Mouse (Mus musculus) forebrain, postnatal 0 days (tissue): ENCODE measurements around the gene Grk3. TPM values are rescaled to one million over a fixed set of nuclear protein-coding genes. Genes with fewer than 3 reads are reported as not detected.

Experiments used
- ATAC-seq: fragments of 200-750 bp; cut with Nextera tagmentation; 2 replicates; pipeline ENCODE4 v1.8.0; 2017; ENCODE audit warnings: mild to moderate bottlenecking, moderate library complexity
- DNase-seq: peaks from one replicate; pipeline ENCODE4 v3.0.0-alpha.2; 2015
- H3K27ac ChIP-seq: fragments of 300-500 bp; sonication (generic); 2 replicates; pipeline ENCODE4 v1.5.1; 2014; ENCODE audit warnings: low read depth, mild to moderate bottlenecking, antibody characterized with exemption, low read length, moderate library complexity, mixed read lengths
- H3K27me3 ChIP-seq: fragments of 300-500 bp; sonication (generic); 2 replicates; pipeline ENCODE4 v1.6.1; 2014; ENCODE audit warnings: mild to moderate bottlenecking, low read length, mixed read lengths; ENCODE audit not compliant: insufficient read depth
- H3K36me3 ChIP-seq: fragments of 300-500 bp; sonication (generic); 2 replicates; pipeline ENCODE4 v1.6.1; 2014; ENCODE audit warnings: mild to moderate bottlenecking, moderate library complexity; ENCODE audit not compliant: insufficient read depth
- H3K4me1 ChIP-seq: fragments of 300-500 bp; sonication (generic); 2 replicates; pipeline ENCODE4 v1.6.1; 2014; ENCODE audit warnings: antibody characterized with exemption; ENCODE audit not compliant: insufficient read depth
- H3K4me2 ChIP-seq: fragments of 300-500 bp; sonication (generic); 2 replicates; pipeline ENCODE4 v1.6.1; 2014; ENCODE audit warnings: low read depth, mild to moderate bottlenecking, moderate library complexity
- H3K4me3 ChIP-seq: fragments of 300-500 bp; sonication (generic); 2 replicates; pipeline ENCODE4 v1.5.1; 2014; ENCODE audit warnings: low read depth, low read length, mixed read lengths
- H3K9ac ChIP-seq: fragments of 300-500 bp; sonication (generic); 2 replicates; pipeline ENCODE4 v1.6.1; 2014; ENCODE audit warnings: mild to moderate bottlenecking
- H3K9me3 ChIP-seq: fragments of 300-500 bp; sonication (generic); 2 replicates; pipeline ENCODE4 v1.6.1; 2016; ENCODE audit warnings: low read length
- CTCF ChIP-seq: sonication (generic); IDR thresholded peaks from 2 replicates; pipeline ENCODE4 v1.5.1; 2016; ENCODE audit warnings: antibody characterized with exemption, control low read depth, low read depth
- WGBS: fragments of 180-500 bp; shearing (Covaris S2); extraction: QIAGEN DNeasy Blood & Tissue Kit; methylation state at CpG from one replicate; pipeline ENCODE4 v1.1.7; 2014; 5-methylcytosine and 5-hydroxymethylcytosine counted together
- polyA plus RNA-seq: library from polyadenylated mRNA; unstranded; fragments of >200 nt; fragmentation: Nextera tagmentation; extraction: Ambion mirVana; gene quantifications from 2 replicates; pipeline ENCODE4 v1.2.1, GENCODE M21; 2015
- total RNA-seq: library from RNA; depleted of rRNA; stranded (reverse); fragments of >200 nt; gene quantifications from 2 replicates; pipeline ENCODE4 v1.2.3, GENCODE M21; 2014

Grk3 gene
- total and polyA plus RNA-seq, 2 experiments from 2014 or later: 12.3 to 56.3 TPM

DNA sequence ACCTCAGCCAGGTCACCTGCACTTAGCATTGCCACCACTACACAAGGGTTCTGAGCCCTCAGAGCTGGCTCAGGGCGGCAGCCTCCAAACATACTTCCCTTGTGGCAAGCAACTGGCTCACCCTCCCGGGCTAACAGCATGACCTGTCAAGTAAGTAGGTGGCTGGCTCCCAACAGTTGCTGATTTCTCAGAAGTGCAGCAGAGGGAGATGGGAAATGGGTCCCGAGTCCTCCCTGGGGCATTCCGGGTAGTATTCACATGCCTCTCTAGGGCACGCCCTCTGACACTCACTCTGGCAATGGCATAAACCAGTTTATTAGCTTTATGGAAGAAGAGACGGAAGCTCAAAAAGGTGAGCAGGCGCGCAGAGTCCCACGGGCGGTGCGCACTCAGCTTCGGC, 74.6 kb downstream of the Grk3 start:
- Histone ChIP-seq H3K4me3 (no peak overlapping the region), H3K9me3 (no peaks in the 10 kb centered on the region), H3K27ac (no peak overlapping the region), H3K36me3 (peaks cover 23% of the 10 kb centered on the region), H3K4me2 (no peak overlapping the region), H3K27me3 (no peaks in the 10 kb centered on the region), H3K9ac (no peak overlapping the region), H3K4me1 (no peaks in the 10 kb centered on the region)
- 94% methylated on average over 12 of the region's 12 CpGs for WGBS
- no peak for TF ChIP-seq CTCF
- ATAC-seq: no peak
- no peak for DNase-seq

DNA sequence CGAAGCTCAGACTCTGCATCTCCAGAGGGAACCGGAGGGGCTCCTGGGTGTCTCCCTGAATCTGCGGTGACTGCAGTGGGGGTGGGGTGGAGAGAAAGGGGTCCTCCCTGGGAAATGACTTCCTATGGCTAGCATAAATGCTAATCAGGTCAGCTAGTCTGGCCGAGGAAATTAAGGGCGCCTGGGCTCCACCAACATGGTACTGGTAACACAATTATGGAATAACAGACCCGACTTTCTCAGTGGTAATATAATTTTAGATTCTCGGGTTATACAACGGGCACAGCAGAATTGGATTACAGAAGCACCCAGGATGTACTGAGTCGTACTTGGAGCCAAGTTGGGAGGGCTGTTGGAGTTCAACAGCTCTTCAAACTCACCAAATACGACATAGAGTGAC, 79.0 kb downstream of the Grk3 start:
- Histone ChIP-seq H3K9ac (no peak overlapping the region), H3K4me3 (no peak overlapping the region), H3K27me3 (no peaks in the 10 kb centered on the region), H3K4me2 (no peak overlapping the region), H3K27ac (no peak overlapping the region), H3K36me3 (peaks cover 25% of the 10 kb centered on the region), H3K4me1 (peaks cover 5% of the 10 kb centered on the region; the same call in 1 of the 2 replicates), H3K9me3 (no peaks in the 10 kb centered on the region)
- 85% methylated on average over 10 of the region's 10 CpGs for WGBS
- no peak for TF ChIP-seq CTCF
- ATAC-seq (no peak), DNase-seq (no peak)

DNA sequence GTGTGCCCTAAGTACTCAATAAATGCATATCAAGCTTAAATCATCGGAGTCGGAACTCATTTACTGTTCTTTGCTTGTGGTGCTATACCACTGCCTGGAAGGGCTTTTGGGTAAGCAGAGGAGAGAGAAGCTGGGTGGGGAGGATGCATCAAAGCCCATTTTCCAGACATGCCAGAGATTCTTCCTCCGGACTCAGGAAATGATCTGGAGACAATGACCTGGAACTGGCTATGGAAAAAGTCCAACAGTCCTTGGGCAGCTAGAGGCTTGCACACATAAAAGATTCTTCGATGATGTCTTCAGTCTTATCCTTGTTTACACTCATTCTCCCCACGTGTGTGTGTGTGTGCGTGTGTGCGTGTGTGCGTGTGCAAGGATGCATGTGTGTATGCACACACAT, 80.2 kb downstream of the Grk3 start:
- 89% methylated on average over 8 of the region's 8 CpGs for WGBS
- Histone ChIP-seq H3K36me3 (peaks cover 19% of the 10 kb centered on the region; the same call in 1 of the 2 replicates), H3K27ac (no peak overlapping the region), H3K27me3 (no peaks in the 10 kb centered on the region), H3K4me2 (no peak overlapping the region), H3K9ac (no peak overlapping the region), H3K4me1 (peaks cover 5% of the 10 kb centered on the region; the same call in 1 of the 2 replicates), H3K4me3 (no peak overlapping the region), H3K9me3 (no peaks in the 10 kb centered on the region)
- no peak for ATAC-seq
- TF ChIP-seq CTCF: no peak
- no peak for DNase-seq

DNA sequence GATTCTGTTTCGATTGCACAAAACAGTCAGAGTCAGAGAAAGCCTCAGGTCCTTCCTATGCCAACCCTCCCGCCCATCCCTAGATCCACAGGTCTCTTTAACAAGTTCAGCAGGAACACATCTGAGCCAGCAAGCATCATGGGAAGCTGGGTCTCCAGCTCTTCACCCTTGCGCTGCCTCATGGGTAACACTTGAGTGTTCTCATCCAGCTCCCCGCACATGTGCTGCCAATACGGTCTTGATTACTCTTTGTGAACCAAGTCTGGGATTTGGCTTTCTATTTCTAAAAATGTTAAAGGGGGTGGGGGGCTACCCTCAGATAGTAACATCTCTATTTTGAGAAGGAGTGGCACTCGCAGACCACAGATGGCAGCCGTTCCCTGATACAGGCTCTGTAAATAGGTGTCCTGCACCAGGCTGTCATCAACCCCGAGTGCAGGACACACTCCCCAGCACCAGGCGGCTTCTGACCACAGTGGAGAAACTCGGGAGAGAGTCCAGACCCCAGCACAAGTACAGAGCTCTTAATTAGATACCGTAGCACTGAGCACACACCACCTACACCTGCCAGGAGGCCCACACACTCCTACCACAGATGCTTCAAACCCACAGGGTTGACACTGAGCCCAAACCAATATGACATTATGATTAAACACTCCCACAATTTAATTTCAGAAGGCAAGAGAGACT, 82.6 kb downstream of the Grk3 start:
- WGBS: 70% methylated on average over 11 of the region's 11 CpGs
- no peaks in the 10 kb centered on the region for H3K9me3 ChIP-seq
- ATAC-seq (peak; percentile 69), DNase-seq (peak; percentile 46)
- H3K27me3 ChIP-seq: no peaks in the 10 kb centered on the region
- TF ChIP-seq CTCF: peak; percentile 11; the same call in 1 of the 2 replicates
- no peak overlapping the region for H3K4me2 ChIP-seq
- no peak overlapping the region for H3K4me3 ChIP-seq
- peaks cover 14% of the 10 kb centered on the region; the same call in 1 of the 2 replicates for H3K36me3 ChIP-seq
- H3K4me1 ChIP-seq: peaks cover 5% of the 10 kb centered on the region; the same call in 1 of the 2 replicates
- peak overlapping the region; percentile 69 for H3K27ac ChIP-seq
- H3K9ac ChIP-seq: no peak overlapping the region

DNA sequence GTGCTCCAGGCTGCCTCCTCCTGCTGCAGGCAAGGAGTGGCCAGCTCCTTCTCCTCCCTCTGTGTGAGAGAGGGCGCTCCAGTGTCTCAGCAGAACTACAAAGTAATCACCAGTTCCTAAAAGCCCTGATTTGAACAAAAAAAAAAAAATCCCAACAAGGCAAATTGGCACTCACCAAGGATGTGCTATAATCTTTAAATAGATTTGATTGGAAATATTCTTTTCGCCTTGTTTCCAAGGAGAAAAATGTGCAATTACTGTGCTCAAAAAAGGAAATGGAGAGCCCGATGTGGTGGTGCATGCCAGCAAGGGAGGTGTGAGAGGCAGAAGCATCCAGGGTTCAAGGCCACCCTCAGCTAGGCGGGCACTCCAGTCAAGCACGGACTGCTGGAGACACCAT, 83.7 kb downstream of the Grk3 start:
- 0 out of 2 replicates have a peak, but pooled peaks cover 8% of the 10 kb centered on the region for H3K36me3 ChIP-seq
- H3K9ac ChIP-seq: 0 out of 2 replicates have a peak overlapping the region, but pooled peaks have one; percentile 2
- ATAC-seq (peak; percentile 34), DNase-seq (peak; percentile 31)
- no peak overlapping the region for H3K4me2 ChIP-seq
- H3K4me3 ChIP-seq: no peak overlapping the region
- peaks cover 5% of the 10 kb centered on the region; the same call in 1 of the 2 replicates for H3K4me1 ChIP-seq
- TF ChIP-seq CTCF: no peak
- H3K9me3 ChIP-seq: no peaks in the 10 kb centered on the region
- no peaks in the 10 kb centered on the region for H3K27me3 ChIP-seq
- 65% methylated on average over 5 of the region's 5 CpGs for WGBS
- H3K27ac ChIP-seq: peak overlapping the region; percentile 69

- no peak for ATAC-seq
- no peak for TF ChIP-seq CTCF
- Histone ChIP-seq H3K9me3 (no peaks in the 10 kb centered on the region), H3K4me2 (no peak overlapping the region), H3K9ac (no peak overlapping the region), H3K4me3 (no peak overlapping the region), H3K4me1 (peaks cover 5% of the 10 kb centered on the region; the same call in 1 of the 2 replicates), H3K36me3 (0 out of 2 replicates have a peak, but pooled peaks cover 6% of the 10 kb centered on the region), H3K27me3 (no peaks in the 10 kb centered on the region), H3K27ac (no peak overlapping the region)
- no peak for DNase-seq
- 41% methylated on average over 10 of the region's 10 CpGs for whole genome bisulfite sequencing
Observed at GRCm38 (mm10) chr5:112928201-112928881, 87.2 kb downstream of the Grk3 start.

- Histone ChIP-seq H3K4me3 (no peak overlapping the region), H3K4me2 (no peak overlapping the region), H3K4me1 (no peaks in the 10 kb centered on the region), H3K36me3 (0 out of 2 replicates have a peak, but pooled peaks cover 6% of the 10 kb centered on the region), H3K9me3 (no peaks in the 10 kb centered on the region), H3K9ac (no peak overlapping the region), H3K27ac (no peak overlapping the region), H3K27me3 (no peaks in the 10 kb centered on the region)
- 95% methylated on average over 5 of the region's 5 CpGs for WGBS
- ATAC-seq: no peak
- no peak for TF ChIP-seq CTCF
- no peak for DNase-seq
Observed at GRCm38 (mm10) chr5:112925422-112925821, 90.2 kb downstream of the Grk3 start.
